Mouse (Mus musculus) cerebellum, postnatal 25 days (tissue): ENCODE data around the gene Klf15.
A peak's percentile ranks its signal among the peaks of the same experiment; 100 is the strongest.

ENCODE experiments used
- DNase-seq, 2 experiments: peaks; one replicate each; pipeline ENCODE4 v3.0.0; 2021; ENCODE audit warnings: mixed read lengths in 2 of 2

The Klf15 gene

DNA sequence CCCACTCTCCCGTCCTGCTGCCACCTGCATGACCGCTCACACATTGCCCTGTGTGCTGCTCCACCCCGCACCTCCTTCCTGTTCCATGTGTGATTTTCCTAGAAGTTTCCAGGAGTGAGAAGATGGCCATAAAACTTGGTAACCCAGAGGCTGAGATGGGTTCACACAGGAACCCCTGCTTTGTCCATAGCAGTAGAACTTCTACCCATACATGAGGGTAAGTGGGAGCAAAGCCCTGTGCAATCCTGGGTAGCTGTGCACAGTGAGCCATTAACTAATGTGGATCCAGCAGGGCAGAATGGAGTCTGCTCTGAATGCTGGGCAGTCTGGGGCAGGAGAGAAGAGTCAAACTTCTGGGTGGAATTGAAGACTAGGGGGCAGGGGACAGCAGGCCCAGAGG lies 32.2 kb downstream of the Klf15 start:
- DNase-seq: no peak

DNA sequence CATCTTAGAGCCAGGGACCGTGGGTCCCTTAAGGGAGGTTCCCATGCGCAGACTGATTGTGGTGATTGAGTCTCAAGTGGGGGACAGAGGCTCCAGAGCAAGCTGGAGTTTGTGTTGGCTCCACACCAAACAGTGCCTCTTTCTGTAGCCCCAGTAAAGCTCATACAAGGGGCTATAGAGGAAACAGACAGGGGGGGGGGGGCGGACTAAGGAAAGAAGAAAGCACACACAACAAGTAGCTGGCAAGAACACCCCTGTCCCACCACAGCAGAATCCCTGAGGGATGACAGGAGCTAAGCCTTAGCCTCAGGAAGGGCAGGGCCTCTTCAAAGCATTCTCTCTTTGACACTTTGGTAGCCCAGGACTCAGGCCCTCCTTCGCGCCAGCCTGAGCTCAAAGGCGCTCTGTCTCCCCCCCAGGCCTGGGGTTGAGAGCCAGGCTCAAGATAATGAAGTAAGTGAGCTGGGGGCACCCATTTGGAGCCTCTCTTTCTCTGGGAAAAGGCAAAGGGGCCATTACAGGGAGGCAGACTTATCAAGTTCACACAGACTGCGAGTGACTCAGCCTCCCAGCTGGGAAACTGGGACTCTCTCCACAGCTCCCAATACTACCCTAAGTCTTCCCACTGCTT lies 33.0 kb downstream of the Klf15 start:
- DNase-seq: no peak

DNA sequence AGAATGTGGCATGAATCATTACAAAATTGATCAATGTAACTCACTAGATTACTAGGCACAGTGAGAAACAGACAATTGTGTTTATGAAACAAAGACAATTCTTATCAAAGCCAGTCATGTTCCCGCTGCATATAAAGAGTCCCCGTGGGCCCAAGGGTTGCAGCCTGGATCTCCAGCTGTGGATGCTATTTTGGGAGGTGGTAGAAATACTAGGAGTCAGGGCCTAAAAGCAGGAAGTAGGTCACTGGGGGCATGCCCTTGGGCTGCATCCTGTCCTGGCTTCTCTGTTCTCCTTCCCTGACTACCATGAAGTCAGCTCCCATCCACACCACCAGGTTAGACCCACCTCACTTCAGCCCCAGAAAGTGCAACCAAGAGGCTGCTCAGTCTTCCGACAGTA lies 33.8 kb downstream of the Klf15 start:
- no peak for DNase-seq

DNA sequence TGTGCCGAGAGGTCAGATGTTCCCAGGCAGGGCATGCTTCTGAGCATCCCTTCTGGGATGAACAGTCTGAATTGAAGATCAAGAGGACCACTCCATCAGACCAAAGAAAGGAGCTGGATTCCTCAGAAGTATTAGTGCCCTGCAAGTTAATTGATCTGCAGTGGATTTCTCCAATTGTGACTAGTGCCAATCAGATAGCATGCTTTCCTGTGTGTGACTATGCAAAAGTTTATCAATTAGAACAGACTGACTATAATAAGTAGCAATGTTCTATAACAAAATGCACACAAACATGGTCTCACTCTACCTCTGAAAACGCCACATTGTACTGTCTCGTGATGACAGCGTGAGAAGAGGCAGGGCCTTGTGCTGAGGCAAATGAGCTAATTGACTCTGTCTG lies 37.1 kb downstream of the Klf15 start:
- DNase-seq: no peak

DNA sequence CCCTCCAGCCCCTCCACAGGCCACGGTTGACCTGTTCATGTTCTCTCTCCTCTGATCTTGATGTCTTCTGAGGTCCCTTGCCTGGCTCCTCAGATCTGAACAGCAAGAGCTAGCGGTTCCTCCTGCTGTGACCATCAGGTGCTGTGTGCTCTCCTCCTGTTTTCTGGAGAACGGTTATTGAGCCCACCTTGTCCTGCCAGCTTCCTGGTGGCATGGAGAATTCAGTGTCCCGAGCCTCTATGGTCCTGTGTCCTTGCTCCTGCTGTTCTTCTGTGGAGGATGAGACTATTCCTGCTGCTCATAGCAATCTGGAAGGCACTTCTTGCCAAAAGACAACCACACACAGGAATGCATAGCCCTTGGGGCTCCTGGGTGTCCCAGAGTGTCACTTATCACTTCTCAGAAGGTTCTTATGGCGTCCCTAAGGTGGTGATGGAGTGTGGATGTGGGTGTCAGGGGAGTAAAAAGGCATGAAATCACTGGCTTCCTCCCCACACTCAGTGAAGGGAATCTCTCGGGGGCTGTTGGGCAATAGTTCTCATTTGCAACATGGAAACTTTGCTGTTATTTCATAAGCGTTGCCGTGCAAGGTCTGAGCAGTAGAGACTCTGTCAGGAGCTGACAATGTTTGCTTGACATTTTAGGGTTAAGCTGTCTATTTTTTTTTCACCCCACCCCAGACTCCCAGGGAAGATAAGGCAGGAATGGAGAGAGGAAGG lies 39.0 kb downstream of the Klf15 start:
- DNase-seq: peak; percentile 31 to 41

DNA sequence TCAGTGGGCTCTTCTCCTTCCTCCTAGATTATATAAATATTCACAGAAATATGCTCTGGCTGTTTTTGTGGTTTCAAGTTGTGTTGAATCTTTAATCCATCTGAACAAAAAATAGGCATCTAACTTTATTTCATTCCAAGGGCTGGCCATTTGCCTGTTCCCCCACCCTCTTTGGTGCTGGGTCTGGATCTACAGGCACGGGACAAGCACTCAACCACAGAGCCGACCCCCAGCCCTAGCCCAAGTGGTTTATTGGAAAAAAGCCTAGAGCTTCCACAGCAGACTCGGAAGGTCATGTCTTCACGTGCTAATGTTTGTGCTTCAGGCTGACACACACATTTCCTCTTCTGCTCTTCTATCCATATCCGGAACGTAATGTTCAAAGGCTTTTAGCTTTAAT lies 43.5 kb downstream of the Klf15 start:
- no peak for DNase-seq

DNA sequence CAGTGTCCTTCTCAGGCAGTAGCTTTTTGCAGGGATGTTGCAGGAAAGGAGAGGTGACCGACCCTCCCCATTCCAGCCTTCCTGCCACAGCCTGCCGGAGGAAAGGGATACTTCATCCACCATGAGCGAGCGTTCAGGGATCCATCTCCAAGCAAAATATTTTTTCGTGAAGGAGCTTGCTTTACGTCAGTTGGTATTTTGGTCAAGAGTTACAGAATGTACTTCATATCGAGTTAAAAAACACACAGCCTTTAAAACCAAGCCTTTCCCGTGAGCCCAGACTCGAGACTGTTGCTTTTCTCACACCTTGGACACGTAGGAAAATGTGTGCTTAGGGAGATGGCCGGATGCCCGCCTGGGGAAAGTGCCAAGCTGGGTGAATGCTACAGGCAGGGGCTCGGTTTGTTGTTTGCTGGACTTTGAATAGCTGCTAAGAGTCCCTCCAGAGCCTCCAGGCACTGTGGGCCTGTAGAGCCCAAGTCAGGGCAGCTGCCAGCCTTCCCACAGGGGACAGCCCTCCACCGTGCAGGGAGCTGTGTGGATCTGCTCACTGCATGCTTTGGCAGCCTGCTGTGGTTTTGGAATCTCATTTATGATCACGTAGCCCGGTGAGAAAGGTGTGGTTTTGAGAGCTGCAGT lies 44.4 kb downstream of the Klf15 start:
- DNase-seq: peak; percentile 94 to 96

DNA sequence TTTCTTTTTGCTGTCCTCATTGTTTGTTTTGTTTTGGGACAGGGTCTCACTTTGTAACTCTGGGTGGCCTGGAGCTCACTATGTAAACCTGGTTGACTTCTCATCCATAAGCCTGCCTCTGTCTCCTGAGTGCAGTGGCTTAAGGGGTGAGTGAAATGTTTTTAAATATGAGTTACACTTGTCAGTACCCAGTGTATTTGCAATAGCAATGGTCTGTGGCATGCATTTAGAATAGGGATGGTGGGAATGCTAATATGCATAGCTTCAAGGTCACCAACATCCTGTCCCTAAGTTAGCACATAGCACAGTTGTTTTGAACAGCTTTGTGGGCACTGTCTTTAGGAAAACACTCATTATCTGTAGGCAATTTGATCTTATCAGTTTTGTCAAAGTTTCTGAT lies 45.1 kb downstream of the Klf15 start:
- DNase-seq: no peak

DNA sequence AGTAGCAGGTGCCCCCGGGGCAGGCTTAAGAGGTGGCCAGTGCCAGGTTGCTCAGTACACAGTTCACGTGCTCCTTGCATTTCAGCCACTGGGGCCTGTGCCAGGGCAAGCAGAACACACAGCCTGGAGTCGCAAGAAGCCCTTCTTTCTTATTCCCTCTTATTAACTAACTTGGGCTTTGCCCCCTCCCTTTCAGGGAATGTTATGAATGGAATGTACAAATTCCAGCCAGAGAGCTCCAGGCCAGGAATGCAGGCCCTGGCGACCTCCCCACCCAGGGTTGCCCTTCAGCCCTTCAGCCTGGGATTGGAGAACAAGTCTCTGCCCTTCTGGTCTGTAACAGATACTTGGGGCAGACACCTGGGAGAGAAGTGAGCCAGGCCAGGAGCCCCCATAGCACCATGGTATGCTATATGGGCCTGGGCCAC lies 45.8 kb downstream of the Klf15 start:
- DNase-seq: peak; percentile 39 to 54

DNA sequence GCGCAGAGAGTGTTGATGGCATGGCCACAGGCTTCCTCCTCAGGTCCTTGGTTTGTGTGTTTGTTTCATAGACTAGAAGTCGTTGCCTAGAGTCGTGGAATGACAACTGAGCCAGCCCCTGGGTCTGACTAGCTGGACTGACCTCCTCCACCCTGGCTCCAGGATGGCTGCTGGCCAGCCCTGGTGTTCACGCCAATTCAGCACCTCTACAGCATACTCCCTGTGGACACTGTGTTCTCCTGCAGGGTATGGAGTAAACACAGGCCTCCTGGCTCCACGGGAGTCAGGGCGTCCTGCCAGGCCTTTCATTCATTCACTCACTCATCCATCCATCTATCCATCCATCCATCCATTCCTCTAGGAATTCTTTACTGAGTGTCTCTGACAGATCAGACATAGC lies 46.7 kb downstream of the Klf15 start:
- peak; percentile 63 to 70 for DNase-seq

DNA sequence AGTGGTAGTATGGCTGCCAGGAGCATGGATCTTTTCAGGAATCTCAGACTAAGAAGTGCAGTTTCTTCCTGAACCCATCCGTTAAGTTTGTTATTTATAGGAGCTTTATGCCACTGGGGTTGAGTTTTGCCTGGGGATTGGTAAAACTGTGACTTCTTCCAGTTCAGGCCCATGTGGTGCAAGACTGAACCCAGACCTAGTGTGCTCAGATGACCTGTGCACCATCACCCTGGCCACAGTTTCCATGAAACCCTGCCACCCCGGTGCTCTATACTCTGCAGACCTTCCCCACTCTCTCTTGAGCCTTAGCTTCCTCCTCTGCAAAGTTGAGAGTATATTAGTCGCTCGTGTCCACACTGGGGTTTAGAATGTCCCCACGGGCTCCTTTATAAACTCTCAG lies 50.0 kb downstream of the Klf15 start:
- DNase-seq: no peak

DNA sequence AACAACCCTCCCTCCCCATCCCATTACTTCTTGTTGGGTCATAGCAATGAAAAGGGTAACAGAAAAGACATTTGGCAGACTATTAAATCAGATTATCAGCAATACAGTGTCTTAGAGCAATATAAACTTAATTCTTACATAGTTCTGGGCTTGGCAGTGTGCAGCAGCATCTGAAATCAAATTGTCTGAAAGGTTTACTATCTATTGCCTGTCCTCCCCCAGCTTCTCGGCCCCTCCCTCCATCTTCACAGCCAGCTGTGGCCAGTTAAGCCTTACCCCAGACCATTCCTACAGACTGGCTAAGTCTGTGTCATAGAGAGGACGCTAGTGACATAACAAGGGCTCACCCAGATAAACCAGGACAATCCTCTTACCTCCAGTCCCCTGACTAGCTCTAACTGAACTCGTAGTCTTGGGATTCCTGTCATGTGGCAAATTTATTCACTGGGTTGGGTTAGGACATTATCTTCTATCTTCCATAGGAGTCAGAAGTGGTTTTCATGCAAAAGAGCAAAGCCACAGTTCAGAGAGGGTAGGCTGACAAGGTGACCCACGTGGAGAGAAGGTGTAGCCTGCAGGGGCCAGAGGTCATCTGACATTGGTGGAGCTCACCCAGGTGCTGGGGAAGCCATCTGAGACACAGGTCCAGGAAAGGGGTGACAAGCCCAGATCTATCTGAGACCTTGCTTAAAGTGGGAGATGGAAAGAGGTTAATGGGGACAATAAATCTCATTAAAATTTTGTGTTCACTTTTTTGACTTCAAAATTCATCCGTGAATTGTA lies 50.9 kb downstream of the Klf15 start:
- DNase-seq: no peak

DNA sequence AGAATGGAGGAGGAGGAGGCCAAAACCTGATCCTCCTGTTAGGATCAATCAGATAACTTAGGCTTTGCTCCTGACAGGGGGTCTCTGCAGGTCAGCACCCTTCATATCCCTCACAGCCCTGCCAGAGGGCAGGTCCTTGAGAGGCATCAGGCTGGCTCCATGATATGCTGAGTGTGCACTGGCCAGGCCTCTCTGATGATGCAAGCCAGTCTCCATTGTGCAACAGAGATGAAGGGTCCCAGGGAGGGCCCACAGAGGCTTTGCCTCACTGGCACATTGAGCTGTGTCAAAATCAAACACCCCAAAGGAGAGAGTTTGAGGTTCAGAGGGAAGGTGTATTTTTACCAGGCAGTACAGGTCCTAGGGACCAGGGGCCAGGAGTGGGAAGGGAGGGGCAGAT lies 52.0 kb downstream of the Klf15 start:
- no peak for DNase-seq

DNA sequence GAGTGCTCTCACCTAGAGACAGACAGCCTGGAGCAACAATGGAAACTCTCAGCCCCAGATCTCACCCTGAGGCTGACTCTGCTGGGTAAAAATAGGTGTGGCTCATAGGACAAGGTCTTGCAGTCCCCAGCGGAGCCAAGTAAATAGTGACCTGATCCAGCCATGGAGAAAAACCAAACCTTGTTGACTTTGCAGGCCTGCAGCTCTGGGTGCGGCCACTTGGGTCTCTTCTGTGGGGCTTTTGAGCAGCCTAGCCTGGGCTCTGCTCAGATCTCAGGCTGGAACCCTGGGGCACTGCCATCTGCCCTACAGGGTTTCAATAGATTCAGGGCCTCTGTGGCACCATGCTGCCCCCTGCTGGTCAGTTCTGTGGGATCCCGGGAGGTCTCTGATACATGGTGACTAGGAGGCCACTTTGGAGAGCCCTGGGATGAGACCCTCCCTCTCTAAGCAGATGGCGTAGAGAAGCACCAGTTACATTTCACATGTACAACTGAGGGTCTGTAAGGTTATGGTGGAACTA lies 52.6 kb downstream of the Klf15 start:
- peak; percentile 97 to 98 for DNase-seq

DNA sequence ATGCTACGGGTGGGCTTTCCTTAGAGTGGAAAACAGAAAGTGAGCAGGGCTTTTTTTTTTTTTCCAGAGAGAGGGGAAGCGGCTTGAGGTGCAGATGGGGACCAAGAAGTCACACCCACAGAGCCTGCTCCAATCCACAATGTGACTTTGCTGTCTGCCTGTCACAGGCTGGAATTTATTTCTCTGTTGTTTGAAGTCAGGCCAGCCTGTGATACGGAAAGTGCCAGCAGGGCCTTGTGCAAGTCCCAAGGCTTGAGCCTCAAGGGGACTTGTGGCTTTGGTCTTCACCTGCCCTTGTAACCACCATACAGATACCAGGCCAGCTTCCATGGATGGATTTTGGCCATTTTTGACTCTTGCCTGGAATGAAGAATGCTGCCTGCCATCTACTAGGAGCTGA lies 56.5 kb downstream of the Klf15 start:
- no peak for DNase-seq

DNA sequence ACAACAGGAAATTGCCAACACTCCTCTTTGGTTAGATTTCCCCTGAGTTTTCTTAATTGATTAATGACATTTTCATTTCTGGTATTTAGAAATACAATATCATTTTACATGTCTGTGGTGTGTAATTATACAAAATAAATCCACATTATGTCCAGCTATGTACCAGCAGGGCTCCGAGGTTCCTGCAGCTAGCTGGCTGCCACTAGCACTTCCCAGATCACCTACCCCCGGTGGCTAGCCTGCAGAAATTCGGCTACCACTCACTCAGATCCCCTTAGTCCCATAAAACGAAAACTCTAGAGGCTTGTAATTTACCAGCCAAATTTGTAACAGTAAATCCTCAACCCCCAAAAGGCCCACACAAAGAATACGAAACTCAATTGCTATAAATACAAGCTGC lies 57.0 kb downstream of the Klf15 start:
- DNase-seq: no peak
